Mouse (Mus musculus): ENCODE data around the gene Gm11213. TPM values are rescaled to one million over a fixed set of nuclear protein-coding genes. Genes with fewer than 3 reads are reported as not detected.

The Gm11213 gene
- polyA plus RNA-seq, 1 experiment from 2014 or later = not detected

- Histone ChIP-seq H3K36me3 (peaks cover 34% of the 10 kb centered on the region), H3K27me3 (ENCODE audit: low read depth, poor library complexity, severe bottlenecking) (no peaks in the 10 kb centered on the region), H3K27ac (replicated peaks) (peak overlapping the region; percentile 83), H3K4me3 (no peak overlapping the region), H3K4me1 (peaks cover 32% of the 10 kb centered on the region), H3K9me3 (replicated peaks) (0 out of 2 replicates have a peak, but pooled peaks cover 5% of the 10 kb centered on the region)
- WGBS = 29% methylated on average over 7 of the region's 7 CpGs
- DNase-seq (ENCODE audit: low spot score) = no peak
These were observed 34.8 kb downstream of the Gm11213 start for GRCm38 (mm10) chr4:63570208-63570781.

GRCm38 (mm10) chr4:63569322-63569721 is 35.7 kb downstream of the Gm11213 start:
- no peaks in the 10 kb centered on the region for H3K27me3 ChIP-seq (ENCODE audit: low read depth, poor library complexity, severe bottlenecking)
- H3K27ac ChIP-seq (replicated peaks) = peak overlapping the region; percentile 83; the same call in 1 of the 2 replicates
- peaks cover 37% of the 10 kb centered on the region for H3K36me3 ChIP-seq
- WGBS = 81% methylated on average over 8 of the region's 8 CpGs
- peaks cover 32% of the 10 kb centered on the region for H3K4me1 ChIP-seq
- 0 out of 2 replicates have a peak, but pooled peaks cover 5% of the 10 kb centered on the region for H3K9me3 ChIP-seq (replicated peaks)
- no peak for DNase-seq (ENCODE audit: low spot score)
- H3K4me3 ChIP-seq = no peak overlapping the region

- Histone ChIP-seq H3K27me3 (ENCODE audit: low read depth, poor library complexity, severe bottlenecking) (no peaks in the 10 kb centered on the region), H3K4me1 (peaks cover 32% of the 10 kb centered on the region), H3K27ac (replicated peaks) (no peak overlapping the region), H3K9me3 (replicated peaks) (no peaks in the 10 kb centered on the region), H3K4me3 (no peak overlapping the region), H3K36me3 (peaks cover 28% of the 10 kb centered on the region; the same call in 1 of the 2 replicates)
- no peak for DNase-seq (ENCODE audit: low spot score)
- WGBS = 86% methylated on average over 10 of the region's 10 CpGs
These were observed 37.2 kb downstream of the Gm11213 start for GRCm38 (mm10) chr4:63567712-63568390.

GRCm38 (mm10) chr4:63562742-63563141 is 42.3 kb downstream of the Gm11213 start:
- 89% methylated on average over 4 of the region's 4 CpGs for WGBS
- peaks cover 5% of the 10 kb centered on the region; the same call in 1 of the 2 replicates for H3K27me3 ChIP-seq (ENCODE audit: low read depth, poor library complexity, severe bottlenecking)
- no peak overlapping the region for H3K27ac ChIP-seq (replicated peaks)
- no peak for DNase-seq (ENCODE audit: low spot score)
- H3K36me3 ChIP-seq = peaks cover 21% of the 10 kb centered on the region; the same call in 1 of the 2 replicates
- H3K4me3 ChIP-seq = no peak overlapping the region
- H3K9me3 ChIP-seq (replicated peaks) = no peaks in the 10 kb centered on the region
- peaks cover 39% of the 10 kb centered on the region for H3K4me1 ChIP-seq

- H3K4me1 ChIP-seq = peaks cover 46% of the 10 kb centered on the region
- H3K27ac ChIP-seq (replicated peaks) = no peak overlapping the region
- H3K4me3 ChIP-seq = no peak overlapping the region
- H3K36me3 ChIP-seq = peaks cover 21% of the 10 kb centered on the region; the same call in 1 of the 2 replicates
- 83% methylated on average over 7 of the region's 7 CpGs for whole genome bisulfite sequencing
- peaks cover 7% of the 10 kb centered on the region; the same call in 1 of the 2 replicates for H3K27me3 ChIP-seq (ENCODE audit: low read depth, poor library complexity, severe bottlenecking)
- DNase-seq (ENCODE audit: low spot score) = no peak
- no peaks in the 10 kb centered on the region for H3K9me3 ChIP-seq (replicated peaks)
These were observed 43.0 kb downstream of the Gm11213 start for GRCm38 (mm10) chr4:63561861-63562675.

GRCm38 (mm10) chr4:63560079-63560478 is 45.0 kb downstream of the Gm11213 start:
- peak overlapping the region; percentile 95 for H3K27ac ChIP-seq (replicated peaks)
- H3K9me3 ChIP-seq (replicated peaks) = no peaks in the 10 kb centered on the region
- H3K27me3 ChIP-seq (ENCODE audit: low read depth, poor library complexity, severe bottlenecking) = peaks cover 7% of the 10 kb centered on the region; the same call in 1 of the 2 replicates
- peaks cover 63% of the 10 kb centered on the region for H3K4me1 ChIP-seq
- peak; percentile 47 for DNase-seq (ENCODE audit: low spot score)
- H3K4me3 ChIP-seq = 0 out of 2 replicates have a peak overlapping the region, but pooled peaks have one; percentile 9
- 52% methylated on average over 8 of the region's 8 CpGs for WGBS
- 0 out of 2 replicates have a peak, but pooled peaks cover 8% of the 10 kb centered on the region for H3K36me3 ChIP-seq

GRCm38 (mm10) chr4:63559127-63559697 is 45.8 kb downstream of the Gm11213 start:
- H3K9me3 ChIP-seq (replicated peaks) = no peaks in the 10 kb centered on the region
- peak overlapping the region; percentile 95 for H3K27ac ChIP-seq (replicated peaks)
- DNase-seq (ENCODE audit: low spot score) = peak; percentile 35
- peaks cover 7% of the 10 kb centered on the region; the same call in 1 of the 2 replicates for H3K27me3 ChIP-seq (ENCODE audit: low read depth, poor library complexity, severe bottlenecking)
- 0 out of 2 replicates have a peak, but pooled peaks cover 5% of the 10 kb centered on the region for H3K36me3 ChIP-seq
- peaks cover 72% of the 10 kb centered on the region for H3K4me1 ChIP-seq
- WGBS = 43% methylated on average over 9 of the region's 9 CpGs
- H3K4me3 ChIP-seq = peak overlapping the region; percentile 72

- Histone ChIP-seq H3K27me3 (ENCODE audit: low read depth, poor library complexity, severe bottlenecking) (peaks cover 7% of the 10 kb centered on the region; the same call in 1 of the 2 replicates), H3K4me1 (peaks cover 79% of the 10 kb centered on the region), H3K4me3 (peak within 1 kb of the TSS; percentile 72), H3K9me3 (replicated peaks) (no peaks in the 10 kb centered on the region), H3K36me3 (peaks cover 7% of the 10 kb centered on the region; the same call in 1 of the 2 replicates), H3K27ac (replicated peaks) (peak within 1 kb of the TSS; percentile 95)
- under 1% methylated on average over 77 of the region's 81 CpGs for WGBS
- peak; percentile 82 for DNase-seq (ENCODE audit: low spot score)
These were observed 46.5 kb downstream of the Gm11213 start, which contains the start of gene Tmem268 for GRCm38 (mm10) chr4:63558407-63559081. Tmem268 (plus strand) TSS chr4:63558781.

- H3K36me3 ChIP-seq = peaks cover 15% of the 10 kb centered on the region
- no peaks in the 10 kb centered on the region for H3K9me3 ChIP-seq (replicated peaks)
- H3K4me3 ChIP-seq = peak overlapping the region; percentile 72
- peaks cover 7% of the 10 kb centered on the region; the same call in 1 of the 2 replicates for H3K27me3 ChIP-seq (ENCODE audit: low read depth, poor library complexity, severe bottlenecking)
- peaks cover 86% of the 10 kb centered on the region for H3K4me1 ChIP-seq
- DNase-seq (ENCODE audit: low spot score) = no peak
- 21% methylated on average over 16 of the region's 16 CpGs for WGBS
- peak overlapping the region; percentile 95 for H3K27ac ChIP-seq (replicated peaks)
These were observed 47.7 kb downstream of the Gm11213 start for GRCm38 (mm10) chr4:63557124-63558059.

GRCm38 (mm10) chr4:63556665-63557064 is 48.4 kb downstream of the Gm11213 start:
- Histone ChIP-seq H3K9me3 (replicated peaks) (no peaks in the 10 kb centered on the region), H3K27me3 (ENCODE audit: low read depth, poor library complexity, severe bottlenecking) (peaks cover 7% of the 10 kb centered on the region; the same call in 1 of the 2 replicates), H3K4me3 (no peak overlapping the region), H3K27ac (replicated peaks) (peak overlapping the region; percentile 10; the same call in 1 of the 2 replicates), H3K36me3 (peaks cover 22% of the 10 kb centered on the region), H3K4me1 (peaks cover 86% of the 10 kb centered on the region)
- 68% methylated on average over 5 of the region's 5 CpGs for WGBS
- no peak for DNase-seq (ENCODE audit: low spot score)

- peak overlapping the region; percentile 50; the same call in 1 of the 2 replicates for H3K27ac ChIP-seq (replicated peaks)
These were observed 50.0 kb downstream of the Gm11213 start for GRCm38 (mm10) chr4:63555111-63555510.

More at GRCm38 (mm10) chr4:63555111-63555510, 50.0 kb downstream of the Gm11213 start:
- no peaks in the 10 kb centered on the region for H3K9me3 ChIP-seq (replicated peaks)
- peaks cover 70% of the 10 kb centered on the region for H3K4me1 ChIP-seq
- H3K4me3 ChIP-seq = no peak overlapping the region
- H3K36me3 ChIP-seq = peaks cover 36% of the 10 kb centered on the region
- 93% methylated on average over 2 of the region's 2 CpGs for WGBS
- DNase-seq (ENCODE audit: low spot score) = no peak
- peaks cover 3% of the 10 kb centered on the region; the same call in 1 of the 2 replicates for H3K27me3 ChIP-seq (ENCODE audit: low read depth, poor library complexity, severe bottlenecking)
